Mouse (Mus musculus): ENCODE results near the gene Slc35f4. TPM values are rescaled to one million over a fixed set of nuclear protein-coding genes. Genes with fewer than 3 reads are reported as not detected.
"Not testable (repeated sequence)": the region's sequence is repeated elsewhere in the genome, so short reads cannot be mapped to it uniquely, and the experiment has no call there.

Slc35f4 gene
- polyA plus RNA-seq, 1 experiment from 2014 or later: 38.7 TPM

DNA sequence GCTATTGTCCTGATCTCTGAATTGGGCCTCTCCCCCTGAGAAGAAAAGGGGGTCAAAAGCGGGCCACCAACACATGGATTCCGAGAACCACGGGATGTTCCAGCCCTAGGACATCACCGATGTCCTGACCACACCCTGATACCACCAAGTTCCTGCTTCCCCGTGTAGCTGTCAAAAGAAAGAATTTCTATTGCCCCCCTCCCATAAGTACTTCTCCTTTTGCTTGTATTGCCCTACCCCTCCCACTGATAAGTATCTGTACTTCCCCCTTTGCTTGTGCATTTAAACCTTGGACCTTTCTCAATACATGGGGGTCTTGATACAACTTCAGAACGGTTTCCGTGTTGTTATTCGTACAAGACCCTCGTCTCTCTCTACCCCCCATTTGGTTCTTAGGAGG lies 247.4 kb downstream of the Slc35f4 start:
- not testable (repeated sequence) for H3K4me3 ChIP-seq (ENCODE audit: low read depth, low read length); H3K9ac ChIP-seq (replicated peaks; ENCODE audit: low read depth, low read length); ATAC-seq (ENCODE audit: low read depth); H3K4me1 ChIP-seq (ENCODE audit: control insufficient read depth, insufficient read depth, low read length); H3K36me3 ChIP-seq (ENCODE audit: control insufficient read depth, insufficient read depth, low read length); H3K9me3 ChIP-seq (ENCODE audit: control insufficient read depth, low read length); H3K4me2 ChIP-seq (ENCODE audit: low read depth, low read length); H3K27me3 ChIP-seq (ENCODE audit: control insufficient read depth, insufficient read depth, low read length); H3K27ac ChIP-seq (ENCODE audit: low read depth, low read length)
- WGBS: 92% methylated on average over 9 of the region's 9 CpGs

DNA sequence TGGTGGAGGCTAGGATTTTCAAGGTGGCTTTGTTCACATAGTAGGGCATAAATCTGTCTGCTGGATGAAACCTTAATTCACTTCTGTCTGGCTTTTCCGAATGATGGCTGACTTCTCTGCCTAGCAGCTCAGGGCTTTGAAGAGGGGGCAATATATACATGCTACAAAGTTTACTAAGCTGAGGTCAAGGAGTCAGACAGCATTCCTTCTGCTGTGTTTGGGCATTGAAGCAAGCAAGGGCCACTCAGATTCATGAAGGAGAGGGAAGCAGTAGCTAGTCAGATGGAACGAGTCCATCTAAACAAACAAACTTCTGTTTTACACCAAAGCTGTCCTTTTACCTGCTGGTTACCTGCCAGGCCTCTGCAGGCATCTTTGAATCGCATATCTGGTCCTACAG lies 248.2 kb downstream of the Slc35f4 start:
- WGBS: 59% methylated on average over 3 of the region's 3 CpGs
- no peaks in the 10 kb centered on the region for H3K9me3 ChIP-seq (ENCODE audit: control insufficient read depth, low read length)
- H3K27ac ChIP-seq (ENCODE audit: low read depth, low read length): no peak overlapping the region
- H3K4me1 ChIP-seq (ENCODE audit: control insufficient read depth, insufficient read depth, low read length): no peaks in the 10 kb centered on the region
- H3K36me3 ChIP-seq (ENCODE audit: control insufficient read depth, insufficient read depth, low read length): no peaks in the 10 kb centered on the region
- no peak overlapping the region for H3K4me2 ChIP-seq (ENCODE audit: low read depth, low read length)
- H3K9ac ChIP-seq (replicated peaks; ENCODE audit: low read depth, low read length): no peak overlapping the region
- ATAC-seq (ENCODE audit: low read depth): no peak
- no peaks in the 10 kb centered on the region for H3K27me3 ChIP-seq (ENCODE audit: control insufficient read depth, insufficient read depth, low read length)
- no peak overlapping the region for H3K4me3 ChIP-seq (ENCODE audit: low read depth, low read length)

DNA sequence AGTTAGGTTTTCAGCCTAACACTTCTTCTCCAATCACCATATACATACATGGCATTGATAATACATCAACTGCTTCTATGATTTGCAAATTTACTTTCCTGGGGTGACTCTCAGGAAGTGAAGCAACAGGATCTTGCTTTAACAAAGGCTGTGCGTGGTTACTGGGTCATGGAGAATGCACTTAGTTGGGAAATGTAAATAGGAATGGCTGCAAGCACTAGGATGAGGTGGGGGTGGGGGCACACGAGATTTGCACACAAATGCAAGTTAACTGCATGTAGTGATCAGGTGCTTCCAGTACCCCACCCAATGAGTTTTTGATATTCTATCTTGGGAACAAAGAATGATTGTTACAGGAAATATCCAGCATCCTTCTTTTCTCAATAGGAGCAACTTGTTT lies 250.5 kb downstream of the Slc35f4 start:
- WGBS: 36% methylated on average over 2 of the region's 2 CpGs
- H3K27me3 ChIP-seq (ENCODE audit: control insufficient read depth, insufficient read depth, low read length): no peaks in the 10 kb centered on the region

DNA sequence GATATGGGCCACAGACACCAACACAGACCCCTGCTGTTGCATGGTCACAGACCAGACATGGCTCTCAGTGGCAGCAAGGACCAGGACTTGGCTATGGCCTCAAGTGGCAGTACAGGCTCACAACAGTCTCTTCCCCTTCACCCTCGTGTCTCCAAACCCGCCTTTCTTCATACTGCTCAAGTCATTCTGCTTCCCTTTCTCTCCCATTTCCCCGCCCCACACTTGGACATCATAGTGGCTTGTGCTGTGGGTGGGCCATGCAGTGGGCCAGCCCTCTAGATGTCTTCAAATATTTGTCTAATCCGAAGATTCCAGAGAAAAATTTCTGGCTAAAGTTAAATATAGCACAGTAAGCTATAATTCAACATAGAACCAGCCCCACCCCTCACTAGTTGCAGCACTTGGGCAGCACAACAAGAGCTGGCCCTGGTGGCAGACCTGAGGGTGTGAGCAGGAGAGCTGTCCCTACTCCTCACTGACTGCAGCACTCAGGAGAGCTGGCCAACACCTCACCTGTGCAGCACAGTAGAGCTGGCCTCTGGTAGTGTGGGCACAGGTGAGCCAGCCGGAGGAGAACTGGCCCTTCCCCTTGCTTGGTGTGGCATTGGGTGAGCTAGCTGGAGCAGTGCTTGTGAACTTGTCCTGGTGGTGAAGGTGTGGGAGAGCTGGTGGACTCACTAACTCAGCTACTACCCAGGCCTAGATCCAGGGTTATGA lies 260.4 kb downstream of the Slc35f4 start:
- Histone ChIP-seq H3K27ac (ENCODE audit: low read depth, low read length) (no peak overlapping the region), H3K4me2 (ENCODE audit: low read depth, low read length) (no peak overlapping the region), H3K4me3 (ENCODE audit: low read depth, low read length) (no peak overlapping the region), H3K27me3 (ENCODE audit: control insufficient read depth, insufficient read depth, low read length) (no peaks in the 10 kb centered on the region), H3K9me3 (ENCODE audit: control insufficient read depth, low read length) (no peaks in the 10 kb centered on the region), H3K4me1 (ENCODE audit: control insufficient read depth, insufficient read depth, low read length) (no peaks in the 10 kb centered on the region), H3K9ac (replicated peaks; ENCODE audit: low read depth, low read length) (no peak overlapping the region), H3K36me3 (ENCODE audit: control insufficient read depth, insufficient read depth, low read length) (no peaks in the 10 kb centered on the region)
- ATAC-seq (ENCODE audit: low read depth): no peak
- WGBS: 89% methylated on average over 5 of the region's 5 CpGs

More for the DNA sequence above, 250.5 kb downstream of the Slc35f4 start:
- no peak for ATAC-seq (ENCODE audit: low read depth)
- H3K4me3 ChIP-seq (ENCODE audit: low read depth, low read length): no peak overlapping the region
- no peaks in the 10 kb centered on the region for H3K36me3 ChIP-seq (ENCODE audit: control insufficient read depth, insufficient read depth, low read length)
- no peak overlapping the region for H3K4me2 ChIP-seq (ENCODE audit: low read depth, low read length)
- no peak overlapping the region for H3K27ac ChIP-seq (ENCODE audit: low read depth, low read length)
- H3K9me3 ChIP-seq (ENCODE audit: control insufficient read depth, low read length): no peaks in the 10 kb centered on the region
- no peak overlapping the region for H3K9ac ChIP-seq (replicated peaks; ENCODE audit: low read depth, low read length)
- H3K4me1 ChIP-seq (ENCODE audit: control insufficient read depth, insufficient read depth, low read length): no peaks in the 10 kb centered on the region

Small RNA genes within 50 kb of the gene (microRNA-seq; reads per million reads assigned to microRNA genes)
- not detected for gene Gm22949
